Mouse (Mus musculus): ENCODE measurements around the gene Crim1.

The Crim1 gene

GRCm38 (mm10) chr17:78209646-78210045 lies 9.6 kb downstream of the Crim1 start:
- no peak for DNase-seq (ENCODE audit: inconsistent ontology term)

DNA sequence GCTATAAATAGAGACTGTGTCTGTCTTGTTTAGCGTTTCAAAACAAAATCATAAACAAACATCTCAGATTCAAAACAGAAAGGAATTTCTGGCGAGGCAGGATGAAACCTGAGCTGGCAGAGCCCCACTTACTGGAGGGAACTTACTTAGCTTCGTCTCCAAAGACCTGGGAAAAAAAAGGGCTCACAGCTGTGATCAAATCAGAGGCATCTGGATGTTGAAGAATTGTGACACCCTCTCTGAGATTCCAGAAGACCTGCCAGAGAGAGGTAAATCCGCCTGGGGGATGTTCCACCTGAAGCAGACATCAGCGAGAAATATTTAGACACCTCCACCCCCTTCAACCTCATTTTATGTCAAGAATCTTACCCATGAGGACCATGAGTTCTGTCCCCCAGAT lies 11.8 kb downstream of the Crim1 start:
- DNase-seq (ENCODE audit: inconsistent ontology term), result no peak

DNA sequence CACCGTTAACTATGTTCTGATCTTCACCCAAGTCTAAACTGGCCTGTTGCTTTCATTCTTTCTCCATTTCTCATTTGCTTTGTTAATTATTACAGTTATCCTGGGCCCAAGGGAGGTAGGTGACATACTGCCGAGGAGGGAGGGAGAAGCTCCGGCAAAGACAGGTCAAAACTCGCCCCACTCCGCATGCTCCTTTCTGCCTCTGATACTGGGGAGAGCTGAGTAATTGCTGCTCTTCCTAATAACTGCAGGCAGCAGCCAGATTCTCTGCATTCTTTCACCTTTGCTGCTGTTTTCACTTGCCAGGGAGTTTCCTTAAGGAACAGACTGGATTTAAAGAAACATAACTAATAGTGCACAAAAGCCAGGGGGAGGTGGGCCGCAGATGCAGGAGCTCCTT lies 13.1 kb downstream of the Crim1 start:
- DNase-seq (ENCODE audit: inconsistent ontology term), result peak; percentile 56

- no peak for DNase-seq (ENCODE audit: inconsistent ontology term)
Observed at GRCm38 (mm10) chr17:78216526-78216925, 16.5 kb downstream of the Crim1 start.

- DNase-seq (ENCODE audit: inconsistent ontology term), result no peak
Observed at GRCm38 (mm10) chr17:78217406-78217805, 17.4 kb downstream of the Crim1 start.

DNA sequence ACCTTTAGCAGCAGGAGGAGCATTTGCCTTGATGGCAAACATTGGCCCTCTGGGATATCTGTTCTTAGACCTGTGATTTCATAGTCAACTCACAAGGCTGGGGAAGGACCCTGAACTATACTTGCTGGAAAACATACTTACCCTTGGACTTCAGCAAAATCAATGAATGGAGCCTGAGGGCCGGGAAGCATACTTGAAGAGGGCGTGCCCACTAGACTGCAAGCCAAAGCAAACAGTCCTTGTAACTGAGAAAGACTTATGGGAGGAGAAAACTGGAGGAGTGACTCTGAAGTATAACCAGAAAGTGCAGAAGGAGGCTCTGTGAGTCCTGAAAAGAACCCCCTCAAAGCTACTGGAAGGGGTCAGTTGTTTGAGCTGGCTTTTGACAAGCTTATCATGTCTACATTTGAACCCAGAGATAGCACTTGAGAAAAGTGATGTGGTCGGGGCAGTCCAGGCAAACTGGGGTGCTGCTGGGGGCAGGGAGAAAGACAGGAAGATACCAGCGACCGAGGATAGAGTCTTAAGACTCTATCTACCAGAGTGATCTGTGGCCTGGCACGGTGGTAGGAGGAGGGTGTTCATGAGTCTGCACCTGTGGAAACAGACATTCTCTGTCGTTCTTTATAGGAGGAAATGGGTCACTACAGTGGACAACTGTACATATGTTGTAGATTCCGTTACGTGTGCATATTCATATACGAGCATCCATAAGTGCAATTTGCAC lies 18.6 kb downstream of the Crim1 start:
- DNase-seq (ENCODE audit: inconsistent ontology term), result no peak

DNA sequence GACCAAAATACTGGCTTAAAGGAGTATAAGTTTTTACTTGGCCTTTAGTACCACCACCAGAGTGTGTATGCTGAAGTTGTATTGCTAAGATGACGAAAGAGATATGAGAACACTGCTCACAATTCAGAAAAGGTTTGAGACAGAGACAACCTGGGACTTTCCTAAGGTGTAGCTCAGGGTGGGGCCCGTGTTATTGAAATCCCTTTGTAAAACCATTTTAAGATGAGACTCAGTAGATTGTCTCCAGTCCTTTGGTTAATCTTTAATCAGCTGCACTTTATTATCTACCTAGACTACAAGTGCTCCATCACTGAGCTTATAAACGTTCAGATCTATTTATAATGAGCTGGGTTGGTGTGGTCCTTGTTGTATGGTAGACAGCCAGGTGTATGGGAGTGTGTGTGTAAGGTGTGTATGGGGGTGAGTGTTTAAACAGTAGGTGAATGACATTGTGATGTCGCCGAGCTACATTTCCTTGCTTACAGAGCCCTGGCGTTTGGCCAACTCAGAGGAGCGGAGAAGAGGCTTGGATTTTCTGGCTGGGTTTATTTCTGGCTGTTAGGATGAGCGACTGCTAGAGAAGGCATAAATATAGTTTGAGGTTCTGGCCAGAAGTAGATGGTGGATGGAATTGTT lies 21.1 kb downstream of the Crim1 start:
- no peak for DNase-seq (ENCODE audit: inconsistent ontology term)

DNA sequence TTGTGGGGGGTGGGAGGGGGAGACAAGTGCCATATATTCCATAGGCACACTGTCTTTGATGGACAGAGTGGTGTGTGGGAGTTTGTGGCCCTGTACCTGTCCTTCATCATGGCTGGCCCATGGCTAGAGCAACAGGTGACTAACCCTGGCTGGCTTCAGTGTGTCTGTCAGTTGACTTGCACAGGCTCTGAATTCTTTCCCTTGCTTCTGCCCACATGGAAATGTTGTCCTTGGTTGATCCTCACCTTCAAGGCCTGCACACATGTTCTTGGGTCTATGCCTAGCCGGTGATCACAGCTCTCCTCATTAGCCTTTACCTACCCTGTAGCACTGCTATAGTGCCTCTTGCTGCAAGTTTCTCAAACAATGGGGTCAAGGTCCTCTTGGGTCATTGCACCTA lies 21.8 kb downstream of the Crim1 start:
- no peak for DNase-seq (ENCODE audit: inconsistent ontology term)

- DNase-seq (ENCODE audit: inconsistent ontology term), result no peak
Observed at GRCm38 (mm10) chr17:78223988-78224387, 23.9 kb downstream of the Crim1 start.

DNA sequence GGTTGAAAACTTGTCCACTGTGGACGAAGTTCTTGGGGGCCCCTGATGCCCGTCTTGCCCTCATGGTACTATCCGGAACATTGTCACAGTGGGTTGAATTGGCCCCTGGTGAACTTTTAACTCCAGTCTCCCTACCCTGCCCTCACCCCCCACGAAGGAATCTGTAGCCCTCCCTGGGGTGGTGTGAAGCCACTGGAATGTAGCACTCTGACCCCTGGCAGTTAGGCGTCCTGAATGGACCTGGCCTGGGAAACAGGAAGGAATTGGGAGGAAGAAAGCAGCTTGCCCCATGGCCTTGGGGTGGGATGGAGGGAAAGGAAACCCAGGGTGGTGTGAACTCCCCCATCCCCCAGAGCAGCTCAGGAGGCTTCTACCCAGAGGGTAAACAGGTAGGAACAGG lies 25.5 kb downstream of the Crim1 start:
- DNase-seq (ENCODE audit: inconsistent ontology term), result no peak

DNA sequence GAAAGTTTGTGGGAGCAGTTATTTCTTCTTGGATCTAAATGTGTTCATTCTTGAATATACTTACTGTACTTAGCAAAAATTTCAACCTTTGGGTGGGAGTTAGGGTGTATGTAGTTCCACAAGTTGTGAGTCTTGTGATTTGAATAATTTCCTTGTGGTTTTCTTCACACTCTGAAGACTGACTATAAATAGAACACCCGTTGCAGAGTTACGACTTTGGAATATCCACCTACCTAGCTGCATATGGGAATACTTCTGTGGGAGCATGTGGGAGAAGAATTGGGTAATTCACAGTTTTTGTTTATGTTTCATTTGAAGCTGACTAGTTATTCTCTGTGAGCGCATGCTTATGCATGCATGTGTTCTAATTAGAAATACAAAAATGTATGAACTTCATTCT lies 27.2 kb downstream of the Crim1 start:
- DNase-seq (ENCODE audit: inconsistent ontology term), result no peak

DNA sequence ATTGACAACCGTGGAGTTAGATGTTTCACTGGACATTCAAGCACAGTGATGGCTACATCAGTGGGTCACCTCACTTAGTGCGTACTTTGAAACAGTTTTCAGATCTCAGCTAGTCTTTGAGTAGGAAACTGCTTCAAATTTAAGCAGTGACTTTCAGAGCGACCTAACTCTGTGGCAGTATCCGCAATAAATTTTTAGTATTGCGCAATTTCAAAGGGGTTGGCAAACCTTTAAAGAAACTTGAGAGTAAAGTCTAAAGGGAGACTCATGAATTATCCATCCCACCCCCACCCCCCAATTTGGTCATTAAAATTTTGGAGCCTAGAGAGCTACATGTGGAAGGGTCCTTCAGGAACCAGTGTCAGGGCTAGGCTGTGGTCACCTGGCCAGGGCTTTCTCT lies 31.5 kb downstream of the Crim1 start:
- DNase-seq (ENCODE audit: inconsistent ontology term), result no peak

- no peak for DNase-seq (ENCODE audit: inconsistent ontology term)
Observed at GRCm38 (mm10) chr17:78232703-78233102, 32.7 kb downstream of the Crim1 start.

GRCm38 (mm10) chr17:78233873-78234272 lies 33.8 kb downstream of the Crim1 start:
- DNase-seq (ENCODE audit: inconsistent ontology term), result no peak

GRCm38 (mm10) chr17:78236126-78236525 lies 36.1 kb downstream of the Crim1 start:
- no peak for DNase-seq (ENCODE audit: inconsistent ontology term)

- DNase-seq (ENCODE audit: inconsistent ontology term), result no peak
Observed at GRCm38 (mm10) chr17:78237954-78238353, 37.9 kb downstream of the Crim1 start.

DNA sequence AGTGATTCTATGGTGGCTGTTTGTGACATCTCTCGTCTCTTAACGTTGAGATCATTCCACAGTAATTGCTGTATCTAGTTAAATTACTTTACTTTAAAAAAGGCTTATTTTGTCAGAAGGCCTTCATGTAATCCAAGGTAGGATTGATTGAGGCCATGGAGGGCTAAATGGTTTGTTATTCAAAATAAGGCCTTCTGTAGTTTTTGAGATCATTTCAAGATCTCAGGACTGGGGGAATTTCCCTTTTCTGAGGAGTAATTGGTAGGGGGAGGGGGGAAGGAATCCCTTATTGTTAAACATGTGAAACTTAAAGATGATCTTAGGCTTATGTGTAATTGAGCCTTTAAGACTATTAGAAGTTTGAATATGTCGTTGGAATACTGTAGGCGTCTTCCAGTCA lies 40.1 kb downstream of the Crim1 start:
- no peak for DNase-seq (ENCODE audit: inconsistent ontology term)

GRCm38 (mm10) chr17:78241238-78241637 lies 41.2 kb downstream of the Crim1 start:
- DNase-seq (ENCODE audit: inconsistent ontology term), result no peak

- no peak for DNase-seq (ENCODE audit: inconsistent ontology term)
Observed at GRCm38 (mm10) chr17:78244752-78245151, 44.7 kb downstream of the Crim1 start.

DNA sequence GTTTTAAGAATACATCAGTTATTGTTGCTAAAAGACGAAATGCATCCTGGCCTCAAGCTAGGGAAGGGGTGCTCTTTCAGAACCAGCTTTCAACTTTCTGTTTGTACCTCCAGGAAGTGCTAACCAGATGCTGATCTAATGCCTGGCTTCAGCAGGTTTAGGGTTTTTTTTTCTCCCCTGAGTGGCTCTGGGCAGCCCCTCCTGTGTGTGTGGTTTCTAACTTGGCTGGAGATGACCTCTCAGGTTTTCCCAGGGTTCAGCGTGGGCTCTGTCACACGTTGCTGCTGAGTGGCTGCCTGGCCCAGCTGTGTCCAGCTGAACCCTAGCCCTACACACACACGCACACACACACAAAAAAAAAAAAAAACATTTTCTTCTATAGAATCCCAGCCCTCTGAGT lies 45.4 kb downstream of the Crim1 start:
- no peak for DNase-seq (ENCODE audit: inconsistent ontology term)

- DNase-seq (ENCODE audit: inconsistent ontology term), result no peak
Observed at GRCm38 (mm10) chr17:78246634-78247383, 46.8 kb downstream of the Crim1 start.

- no peak for DNase-seq (ENCODE audit: inconsistent ontology term)
Observed at GRCm38 (mm10) chr17:78248197-78248596, 48.1 kb downstream of the Crim1 start.

DNA sequence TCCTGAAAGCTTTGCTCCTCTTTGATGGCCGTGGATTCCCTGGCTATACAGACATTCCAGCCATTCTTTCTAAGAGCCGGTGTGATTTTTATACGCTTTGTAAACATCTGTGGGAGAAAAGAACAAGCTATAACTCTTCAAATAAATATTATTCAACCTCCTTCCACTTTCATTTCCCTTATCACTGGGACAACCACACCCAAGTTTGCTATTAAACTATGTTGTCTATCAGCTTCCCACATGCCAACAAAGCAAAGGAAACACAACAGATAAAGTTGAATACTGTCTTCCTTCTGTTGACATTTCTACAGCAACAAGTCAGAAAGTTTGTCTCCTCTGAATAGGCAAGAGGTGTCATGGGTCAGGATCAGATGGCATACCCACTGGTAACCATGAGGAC lies 48.9 kb downstream of the Crim1 start:
- peak; percentile 43 for DNase-seq (ENCODE audit: inconsistent ontology term)
